Comparison of ENCODE assay signal across 19 mouse cellular contexts in genomic region chr5:120696865-120697264, GRCm38 (mm10). TPM values are rescaled to one million over a fixed set of nuclear protein-coding genes. Genes with fewer than 3 reads are reported as not detected.
DNase-seq lines count a peak whose midpoint lies in the region; ATAC-seq lines count a peak whose summit lies in the region.
"Had no signal": no experiment of that assay in that cellular context is flagged by ENCODE, and none has a peak within 500 bp of the region (broad histone marks: within the 10 kb centered on the region; RNA-seq: fewer than 3 reads in every experiment).

No protein-coding gene starts in this region.

- intact Hi-C loops in left cerebral cortex, postnatal 36 days (cut with DNase I), result no loop called here
- intact Hi-C loops in heart, postnatal 14 days (cut with DNase I), result no loop called here

- DNase-seq in B cell, adult 2 months, result peak; percentile 83 to 88
- DNase-seq in CD4-positive helper T cell, adult 2 months (ENCODE audit: low read depth, low spot score), result peak; percentile 85
- DNase-seq in ES-CJ7 (ENCODE audit: low read depth, low spot score), result peak; percentile 91
- DNase-seq in left cerebral cortex, postnatal 36 days (ENCODE audit: low spot score in 2 of 2), result no peak
- no peak for DNase-seq in c-Kit-positive CD71-positive TER-119-positive erythroid progenitor cells, embryonic 14.5 days (ENCODE audit: low spot score)
- DNase-seq in heart, postnatal 14 days, result no peak
- DNase-seq: adrenal gland, adult 2 months; cerebellum, postnatal 10 days; gastrocnemius, postnatal 25 days; kidney, postnatal 4 days; layer of hippocampus, adult 9-11 months; lung, adult 2 months; right cerebral cortex, postnatal 4 days; thymus, adult 2 months had no signal

- peak; percentile 90 for ATAC-seq in inflammation-experienced regulatory T-cells, adult 6 months
- ATAC-seq: forebrain, embryonic 14.5 days; intestine, embryonic 15.5 days had no signal

RNA-seq across cellular contexts. Expression of gene Dtx1, which starts 14.9 kb away (rescaled TPM):
- polyA plus RNA-seq in inflammation-experienced regulatory T-cells, adult 6 months (2017; shearing (Covaris generic)), result 10 to 100 TPM; 41.0 to 52.7 (median 49.6) TPM
- total RNA-seq in left cerebral cortex, postnatal 36 days (2021), result 10 to 100 TPM; 67.3 to 71.3 TPM
- total RNA-seq in heart, postnatal 14 days (2021), result 1 to 10 TPM; 1.3 to 3.1 TPM
- polyA plus RNA-seq: erythroblast, embryonic 14.5 days had no signal

RNA-seq across cellular contexts. Expression of gene Rasal1, which starts 48.3 kb away (rescaled TPM):
- polyA plus RNA-seq in inflammation-experienced regulatory T-cells, adult 6 months (2017; shearing (Covaris generic)), result 1 to 10 TPM; 6.8 to 9.7 (median 6.8) TPM
- 10 to 100 TPM; 90.0 to 92.7 TPM for total RNA-seq in left cerebral cortex, postnatal 36 days (2021)
- total RNA-seq in heart, postnatal 14 days (2021), result under 1 TPM in 1 of 2 experiments, not detected in 1; 0.59 TPM
- total RNA-seq: gastrocnemius, postnatal 25 days had no signal
- polyA plus RNA-seq: hindbrain, embryonic 11.5 days had no signal

RNA-seq across cellular contexts. Expression of gene Oas2, which starts 52.8 kb away (rescaled TPM):
- polyA plus RNA-seq in inflammation-experienced regulatory T-cells, adult 6 months (2017; shearing (Covaris generic)), result 1 to 10 TPM in 1 of 3 experiments, under 1 TPM in 2; 0.71 to 2.2 (median 0.95) TPM
- under 1 TPM in 1 of 2 experiments, not detected in 1; 0.23 TPM for total RNA-seq in left cerebral cortex, postnatal 36 days (2021)
- total RNA-seq in heart, postnatal 14 days (2021), result under 1 TPM; 0.26 to 0.37 TPM
- polyA plus RNA-seq: erythroblast, embryonic 14.5 days; hindbrain, embryonic 11.5 days had no signal

Comparison
In these comparisons a context has a peak if more than half of its experiments do, and no peak if none do; other contexts are left out.
1. DNase-seq: peak in B cell, adult 2 months (2 of 2), CD4-positive helper T cell, adult 2 months (single experiment) and ES-CJ7 (single experiment); none in left cerebral cortex, postnatal 36 days (0 of 2), c-Kit-positive CD71-positive TER-119-positive erythroid progenitor cells, embryonic 14.5 days (single experiment) and heart, postnatal 14 days (0 of 2).
2. RNA of gene Dtx1, which starts 14.9 kb away (total RNA-seq): 67.3 to 71.3 TPM in left cerebral cortex, postnatal 36 days; 1.3 to 3.1 TPM in heart, postnatal 14 days; every median in the first group is over 10 times any median in the second.
3. RNA of gene Rasal1, which starts 48.3 kb away (total RNA-seq): 90.0 to 92.7 TPM in left cerebral cortex, postnatal 36 days; 0.59 TPM in heart, postnatal 14 days; every median in the first group is over 10 times any median in the second.